Mouse (Mus musculus) subcutaneous adipose tissue, adult 2 months (tissue): Measurements from ENCODE around the gene Clcn7. TPM values are rescaled to one million over a fixed set of nuclear protein-coding genes. Genes with fewer than 3 reads are reported as not detected.

ENCODE experiments used
- polyA plus RNA-seq: library from polyadenylated mRNA; depleted of rRNA; stranded (reverse); fragments of >200 nt; gene quantifications from 2 replicates; pipeline ENCODE4 v1.2.3, GENCODE M21; 2012; ENCODE audit warnings: low replicate concordance; rRNA removed

Clcn7 gene
- polyA plus RNA-seq: 42.8 and 52.6 TPM in 2 replicates

GRCm38 (mm10) chr17:25133275-25133698 is at the start of gene Clcn7:
Clcn7 (plus strand) TSS chr17:25133391.

GRCm38 (mm10) chr17:25083444-25083931 is 49.7 kb upstream of the Clcn7 start, which contains the start of gene Tmem204:
Tmem204 (minus strand) TSS chr17:25083591.

DNA sequence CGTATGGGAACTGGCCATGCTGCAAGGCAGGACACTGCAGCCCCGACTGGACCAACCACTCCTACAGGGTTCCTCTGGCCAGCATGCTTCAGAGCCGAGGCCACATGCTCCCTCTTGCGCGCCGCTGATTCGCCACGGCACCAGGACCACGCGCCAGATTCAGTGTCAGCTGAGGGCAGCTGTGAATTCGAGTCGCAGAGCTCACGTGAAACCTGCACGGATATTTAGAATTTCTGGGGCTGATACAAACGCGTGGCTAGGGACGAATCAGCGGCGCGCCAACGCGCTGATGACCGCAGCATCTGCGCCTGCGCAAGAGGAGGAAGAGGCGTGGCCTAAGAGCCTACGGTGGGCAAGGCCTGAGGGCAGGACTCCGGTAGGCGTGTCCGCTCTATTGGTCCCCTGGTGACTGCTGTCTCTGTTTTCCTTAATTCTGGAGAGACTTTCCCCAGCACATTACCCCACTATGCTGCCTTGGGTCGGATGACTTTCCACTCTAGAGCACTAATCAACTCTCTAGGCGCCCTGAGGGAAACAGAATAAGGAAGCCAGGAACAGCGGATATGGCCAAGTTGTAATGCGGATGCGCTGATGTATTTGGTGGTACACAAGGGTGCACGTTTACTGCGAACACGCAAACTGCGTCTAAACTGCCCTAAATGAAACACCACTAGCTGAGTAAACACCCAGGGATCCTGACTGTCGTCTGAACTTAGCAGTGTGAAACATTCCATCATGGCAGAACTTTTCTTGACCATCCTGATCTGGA is 17.3 kb upstream of the Clcn7 start, which contains the start of gene Telo2:
Gene Telo2, minus strand, starts transcription at position 304 of the 769 bp plus-strand sequence.

DNA sequence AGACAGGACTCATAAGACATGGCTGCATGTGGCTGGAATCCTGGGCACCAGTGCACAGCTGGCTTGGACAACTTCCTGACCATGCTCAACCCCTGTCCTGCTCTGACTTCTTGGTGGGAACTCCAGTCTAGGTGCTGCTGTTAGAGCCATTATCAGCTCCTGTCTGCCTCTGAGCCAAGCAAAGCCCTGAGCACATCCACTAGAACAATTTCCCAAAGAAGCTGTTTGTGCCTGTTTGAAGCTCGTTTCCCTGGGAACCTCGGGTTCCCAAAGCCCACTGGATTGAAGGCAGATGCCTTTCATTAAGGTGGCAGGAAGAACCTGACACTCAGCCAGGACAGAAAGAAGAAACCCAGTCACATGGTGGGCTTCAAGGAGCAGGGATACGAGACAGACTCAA is 12.8 kb upstream of the Clcn7 start, which contains the start of gene Ptx4:
Gene Ptx4, plus strand, starts transcription at position 355 of the 400 bp plus-strand sequence.

GRCm38 (mm10) chr17:25162161-25162560 is 29.0 kb downstream of the Clcn7 start, which contains the start of gene Ccdc154:
Ccdc154 (plus strand) TSS chr17:25162461.

DNA sequence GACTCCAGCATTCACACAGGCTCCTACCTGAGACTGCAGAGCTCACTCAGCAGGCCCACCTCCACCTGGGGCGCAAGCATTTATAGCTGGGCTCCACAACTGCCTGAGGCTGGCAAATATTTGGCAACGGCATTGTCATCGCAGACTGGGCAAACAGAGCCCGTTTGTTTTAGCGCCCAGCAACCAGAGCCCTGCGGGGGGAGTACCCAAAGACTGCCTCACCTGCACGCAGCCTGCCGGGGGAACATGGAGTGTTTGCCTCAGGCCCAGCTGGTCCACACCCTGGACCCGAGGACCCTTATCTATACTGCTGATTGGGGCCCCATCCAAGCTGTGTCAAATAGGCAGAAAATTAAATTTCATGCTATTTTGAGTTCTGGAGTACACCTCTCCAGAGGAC is 42.2 kb downstream of the Clcn7 start, which contains the start of gene Gm38655:
Gene Gm38655, minus strand, starts transcription at position 61 of the 400 bp plus-strand sequence.

DNA sequence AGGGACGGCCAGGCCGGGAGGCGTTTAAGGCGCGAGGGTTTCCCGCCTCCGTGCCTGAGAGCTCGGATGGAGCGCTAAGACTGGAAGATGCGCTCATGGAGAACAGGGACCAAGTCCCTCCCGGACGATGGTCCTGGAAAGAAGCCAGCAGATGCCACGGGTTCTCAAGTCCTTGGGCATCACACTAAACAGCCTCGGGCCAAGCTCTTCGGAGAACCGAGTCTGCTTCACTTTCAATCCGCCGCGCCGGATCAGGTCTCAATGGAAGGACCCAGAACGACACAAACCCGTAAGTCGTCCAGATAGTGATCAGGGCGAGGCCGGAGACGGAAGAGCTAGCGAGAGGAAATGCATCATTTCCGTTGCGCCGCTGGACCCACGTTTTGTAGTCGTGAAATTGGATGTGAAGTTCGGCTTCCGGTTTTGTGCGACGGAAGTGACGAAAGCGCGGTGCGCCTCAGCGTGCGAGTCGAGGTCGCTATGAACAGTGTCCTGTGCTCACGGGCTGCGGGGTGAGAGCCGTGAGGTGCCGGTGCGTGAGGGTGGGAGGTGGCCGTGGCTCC is 51.0 kb downstream of the Clcn7 start, which contains the start of gene BC003965:
Gene BC003965, plus strand, starts transcription at position 426 of the 563 bp plus-strand sequence.

GRCm38 (mm10) chr17:25188150-25189031 is 55.2 kb downstream of the Clcn7 start, which contains the start of gene Unkl:
Unkl (plus strand) TSS chr17:25188397.

Other genes with a start within 250 kb of the Clcn7 start
- gene Nubp2, start 247.0 kb upstream of the Clcn7 start, polyA plus RNA-seq: 32.7 and 38.4 TPM in 2 replicates
- 53.0 and 84.0 TPM in 2 replicates for gene Spsb3, start 246.7 kb upstream of the Clcn7 start, polyA plus RNA-seq
- gene Eme2, start 238.3 kb upstream of the Clcn7 start, polyA plus RNA-seq: 30.9 and 44.6 TPM in 2 replicates
- 141 and 210 TPM in 2 replicates for gene Mrps34, start 238.3 kb upstream of the Clcn7 start, polyA plus RNA-seq
- gene Nme3, start 236.9 kb upstream of the Clcn7 start, polyA plus RNA-seq: 39.5 and 77.7 TPM in 2 replicates
- gene Mapk8ip3, start 196.4 kb upstream of the Clcn7 start, polyA plus RNA-seq: 103 and 150 TPM in 2 replicates
- 33.2 and 36.8 TPM in 2 replicates for gene Jpt2, start 172.7 kb upstream of the Clcn7 start, polyA plus RNA-seq
- gene Cramp1l, start 117.6 kb upstream of the Clcn7 start, polyA plus RNA-seq: 18.4 and 29.4 TPM in 2 replicates
- 14.3 and 23.1 TPM in 2 replicates for gene Ift140, start 117.3 kb upstream of the Clcn7 start, polyA plus RNA-seq
- gene Tmem204, start 49.8 kb upstream of the Clcn7 start, polyA plus RNA-seq: 53.5 and 71.2 TPM in 2 replicates
- gene Telo2, start 17.4 kb upstream of the Clcn7 start, polyA plus RNA-seq: 15.3 and 43.8 TPM in 2 replicates
- 0.11 TPM in 1 of 2 replicates, not detected in the other for gene Ptx4, start 12.6 kb upstream of the Clcn7 start, polyA plus RNA-seq
- gene Ccdc154, start 29.1 kb downstream of the Clcn7 start, polyA plus RNA-seq: 0.04 TPM in 1 of 2 replicates, not detected in the other
- not detected in 2 replicates for gene Gm38655, start 42.1 kb downstream of the Clcn7 start, polyA plus RNA-seq
- 12.1 and 13.6 TPM in 2 replicates for gene BC003965, start 51.2 kb downstream of the Clcn7 start, polyA plus RNA-seq
- gene Unkl, start 55.0 kb downstream of the Clcn7 start, polyA plus RNA-seq: 12.5 and 21.7 TPM in 2 replicates
- 40.8 and 46.8 TPM in 2 replicates for gene Gnptg, start 106.7 kb downstream of the Clcn7 start, polyA plus RNA-seq
- 21.1 and 23.1 TPM in 2 replicates for gene Tsr3, start 106.8 kb downstream of the Clcn7 start, polyA plus RNA-seq
- gene Baiap3, start 123.0 kb downstream of the Clcn7 start, polyA plus RNA-seq: 5.7 and 6.2 TPM in 2 replicates
- 103 and 196 TPM in 2 replicates for gene Ube2i, start 141.2 kb downstream of the Clcn7 start, polyA plus RNA-seq
- gene Prss34, start 165.0 kb downstream of the Clcn7 start, polyA plus RNA-seq: 0.09 and 1.2 TPM in 2 replicates
- not detected in 2 replicates for gene Prss28, start 175.3 kb downstream of the Clcn7 start, polyA plus RNA-seq
- gene Prss29, start 185.3 kb downstream of the Clcn7 start, polyA plus RNA-seq: not detected in 2 replicates
- 0.64 and 1.0 TPM in 2 replicates for gene Tpsab1, start 212.2 kb downstream of the Clcn7 start, polyA plus RNA-seq
- gene Tpsb2, start 232.9 kb downstream of the Clcn7 start, polyA plus RNA-seq: 2.8 and 25.6 TPM in 2 replicates
- 0.39 TPM in 1 of 2 replicates, not detected in the other for gene Tpsg1, start 235.9 kb downstream of the Clcn7 start, polyA plus RNA-seq